Mouse (Mus musculus) heart, embryonic 13.5 days (tissue): ENCODE data around the gene Tob1. TPM values are rescaled to one million over a fixed set of nuclear protein-coding genes. Genes with fewer than 3 reads are reported as not detected.

Experiments used
- ATAC-seq: fragments of 200-750 bp; cut with Nextera tagmentation; 2 replicates; pipeline ENCODE4 v1.8.0; 2017; ENCODE audit warnings: moderate TSS enrichment; ENCODE audit not compliant: insufficient number of reproducible peaks, low FRiP score, low TSS enrichment; ENCODE audit errors: extremely low read depth
- H3K27ac ChIP-seq: fragments of 300-500 bp; sonication (generic); replicated peaks from 2 replicates; pipeline ENCODE4 v1.5.1; 2015; ENCODE audit warnings: moderate library complexity, mild to moderate bottlenecking, inconsistent platforms
- H3K27me3 ChIP-seq: fragments of 300-500 bp; sonication (generic); replicated peaks from 2 replicates; pipeline ENCODE4 v1.6.1; 2015; ENCODE audit warnings: mild to moderate bottlenecking, inconsistent platforms
- H3K36me3 ChIP-seq: fragments of 300-500 bp; sonication (generic); 2 replicates; pipeline ENCODE4 v1.6.1; 2015; ENCODE audit warnings: mild to moderate bottlenecking, inconsistent platforms
- H3K4me1 ChIP-seq: fragments of 300-500 bp; sonication (generic); 2 replicates; pipeline ENCODE4 v1.6.1; 2015; ENCODE audit warnings: inconsistent platforms
- H3K4me2 ChIP-seq: fragments of 300-500 bp; sonication (generic); 2 replicates; pipeline ENCODE4 v1.6.1; 2015; ENCODE audit warnings: inconsistent platforms, mild to moderate bottlenecking, moderate library complexity
- H3K4me3 ChIP-seq: fragments of 300-500 bp; sonication (generic); 2 replicates; pipeline ENCODE4 v1.5.1; 2015; ENCODE audit warnings: moderate library complexity, mild to moderate bottlenecking, inconsistent platforms
- H3K9ac ChIP-seq: fragments of 300-500 bp; sonication (generic); 2 replicates; pipeline ENCODE4 v1.6.1; 2015; ENCODE audit warnings: inconsistent platforms, mild to moderate bottlenecking, moderate library complexity
- H3K9me3 ChIP-seq: fragments of 300-500 bp; sonication (generic); 2 replicates; pipeline ENCODE4 v1.6.1; 2016; ENCODE audit warnings: inconsistent platforms
- WGBS: fragments of 180-500 bp; shearing (Covaris S2); methylation state at CpG from one replicate; pipeline ENCODE4 v1.1.7; 2015; ENCODE audit warnings: mixed read lengths; 5-methylcytosine and 5-hydroxymethylcytosine counted together
- polyA plus RNA-seq: library from polyadenylated mRNA; unstranded; fragments of >200 nt; fragmentation: Nextera tagmentation; extraction: Ambion mirVana; gene quantifications from 2 replicates; pipeline ENCODE4 v1.2.1, GENCODE M21; 2015

Gene Tob1
- polyA plus RNA-seq, 1 experiment from 2014 or later = 26.1 TPM

GRCm38 (mm10) chr11:94253156-94253555, 41.9 kb downstream of the Tob1 start:
- Histone ChIP-seq H3K4me3 (no peak overlapping the region), H3K9ac (no peak overlapping the region), H3K27me3 (0 out of 2 replicates have a peak, but pooled peaks cover 2% of the 10 kb centered on the region), H3K4me1 (0 out of 2 replicates have a peak, but pooled peaks cover 4% of the 10 kb centered on the region), H3K4me2 (no peak overlapping the region), H3K27ac (no peak overlapping the region), H3K36me3 (no peaks in the 10 kb centered on the region), H3K9me3 (no peaks in the 10 kb centered on the region)
- 80% methylated on average over 9 of the region's 9 CpGs for WGBS
- no peak for ATAC-seq

- Histone ChIP-seq H3K9me3 (no peaks in the 10 kb centered on the region), H3K4me2 (no peak overlapping the region), H3K4me1 (0 out of 2 replicates have a peak, but pooled peaks cover 4% of the 10 kb centered on the region), H3K9ac (no peak overlapping the region), H3K27me3 (0 out of 2 replicates have a peak, but pooled peaks cover 2% of the 10 kb centered on the region), H3K36me3 (no peaks in the 10 kb centered on the region), H3K4me3 (no peak overlapping the region), H3K27ac (no peak overlapping the region)
- ATAC-seq = no peak
- 84% methylated on average over 10 of the region's 10 CpGs for WGBS
Measured at GRCm38 (mm10) chr11:94253691-94254090, 42.4 kb downstream of the Tob1 start.

GRCm38 (mm10) chr11:94255733-94256132, 44.5 kb downstream of the Tob1 start:
- Histone ChIP-seq H3K9ac (no peak overlapping the region), H3K4me2 (no peak overlapping the region), H3K4me1 (0 out of 2 replicates have a peak, but pooled peaks cover 4% of the 10 kb centered on the region), H3K36me3 (no peaks in the 10 kb centered on the region), H3K27me3 (0 out of 2 replicates have a peak, but pooled peaks cover 2% of the 10 kb centered on the region), H3K4me3 (no peak overlapping the region), H3K27ac (no peak overlapping the region), H3K9me3 (no peaks in the 10 kb centered on the region)
- no peak for ATAC-seq
- 73% methylated on average over 5 of the region's 5 CpGs for WGBS

- Histone ChIP-seq H3K27me3 (0 out of 2 replicates have a peak, but pooled peaks cover 2% of the 10 kb centered on the region), H3K27ac (no peak overlapping the region), H3K9ac (no peak overlapping the region), H3K4me2 (no peak overlapping the region), H3K4me1 (0 out of 2 replicates have a peak, but pooled peaks cover 4% of the 10 kb centered on the region), H3K9me3 (no peaks in the 10 kb centered on the region), H3K36me3 (no peaks in the 10 kb centered on the region), H3K4me3 (no peak overlapping the region)
- no peak for ATAC-seq
- 53% methylated on average over 14 of the region's 14 CpGs for whole genome bisulfite sequencing
Measured at GRCm38 (mm10) chr11:94257987-94258386, 46.7 kb downstream of the Tob1 start.

- Histone ChIP-seq H3K36me3 (no peaks in the 10 kb centered on the region), H3K4me3 (no peak overlapping the region), H3K27ac (no peak overlapping the region), H3K9ac (no peak overlapping the region), H3K4me2 (no peak overlapping the region), H3K4me1 (peaks cover 6% of the 10 kb centered on the region), H3K9me3 (no peaks in the 10 kb centered on the region), H3K27me3 (0 out of 2 replicates have a peak, but pooled peaks cover under 1% of the 10 kb centered on the region)
- ATAC-seq = no peak
- 69% methylated on average over 4 of the region's 4 CpGs for WGBS
Measured at GRCm38 (mm10) chr11:94259814-94260213, 48.6 kb downstream of the Tob1 start.

GRCm38 (mm10) chr11:94261585-94262370, 50.5 kb downstream of the Tob1 start:
- H3K4me1 ChIP-seq = peaks cover 17% of the 10 kb centered on the region
- no peak overlapping the region for H3K4me3 ChIP-seq
- ATAC-seq = no peak
- no peaks in the 10 kb centered on the region for H3K36me3 ChIP-seq
- no peaks in the 10 kb centered on the region for H3K9me3 ChIP-seq
- H3K4me2 ChIP-seq = no peak overlapping the region
- H3K27me3 ChIP-seq = no peaks in the 10 kb centered on the region
- H3K9ac ChIP-seq = no peak overlapping the region
- 63% methylated on average over 6 of the region's 6 CpGs for WGBS
- no peak overlapping the region for H3K27ac ChIP-seq

Other genes with a start within 250 kb of the Tob1 start
- 303 and 315 TPM in 2 replicates for gene Gm20390, start 243.2 kb upstream of the Tob1 start, polyA plus RNA-seq
- 112 and 120 TPM in 2 replicates for gene Nme1, start 242.9 kb upstream of the Tob1 start, polyA plus RNA-seq
- 29.7 and 31.4 TPM in 2 replicates for gene Spag9, start 215.4 kb upstream of the Tob1 start, polyA plus RNA-seq
- 2.0 and 2.2 TPM in 2 replicates for gene Wfikkn2, start 34.6 kb downstream of the Tob1 start, polyA plus RNA-seq
- gene Gm21885, start 70.4 kb downstream of the Tob1 start, polyA plus RNA-seq = 0.20 TPM in 1 of 2 replicates, not detected in the other
- gene Luc7l3, start 110.5 kb downstream of the Tob1 start, polyA plus RNA-seq = 68.5 and 70.2 TPM in 2 replicates
- gene Ankrd40, start 116.5 kb downstream of the Tob1 start, polyA plus RNA-seq = 14.6 and 19.5 TPM in 2 replicates
- 0.96 and 1.6 TPM in 2 replicates for gene Abcc3, start 181.5 kb downstream of the Tob1 start, polyA plus RNA-seq